Mouse (Mus musculus): ENCODE data around the gene Mt1. TPM values are rescaled to one million over a fixed set of nuclear protein-coding genes. Genes with fewer than 3 reads are reported as not detected.

The Mt1 gene
- polyA plus RNA-seq, 2 experiments, result 3,236 to 5,334 TPM

- no peak overlapping the region for H3K4me2 ChIP-seq (ENCODE audit: low read depth)
- 42% methylated on average over 10 of the region's 10 CpGs for WGBS (ENCODE audit: insufficient replicate concordance)
- no peaks in the 10 kb centered on the region for H3K27me3 ChIP-seq (ENCODE audit: control insufficient read depth, insufficient read depth, low read length)
- ATAC-seq (ENCODE audit: insufficient read depth) (peak; percentile 43), DNase-seq (ENCODE audit: low read depth in 3 of 3, low spot score in 3 of 3) (peak in 1 of 3 experiments; percentile 70)
- H3K9me3 ChIP-seq (ENCODE audit: control insufficient read depth, low read length), result no peaks in the 10 kb centered on the region
- H3K27ac ChIP-seq, result no peak overlapping the region
- H3K36me3 ChIP-seq (replicated peaks; ENCODE audit: control insufficient read depth, insufficient read depth, low read depth), result no peaks in the 10 kb centered on the region
- H3K9ac ChIP-seq (replicated peaks), result no peak overlapping the region; the same call in 1 of the 2 replicates
- no peak overlapping the region for H3K4me3 ChIP-seq (ENCODE audit: insufficient read depth in 1 of 2, low read depth in 2 of 2, low read length in 2 of 2)
- TF ChIP-seq EP300 (IDR thresholded peaks at IDR 0.05; ENCODE audit: low read depth), result no peak; the same call in 1 of the 2 replicates
- peak; percentile 85 for TF ChIP-seq CTCF (IDR thresholded peaks at IDR 0.05; ENCODE audit: low read depth)
- no peaks in the 10 kb centered on the region for H3K4me1 ChIP-seq (replicated peaks; ENCODE audit: control insufficient read depth in 2 of 2, insufficient read depth in 2 of 2, low read length in 1 of 2)
Measured at GRCm38 (mm10) chr8:94199202-94199869, 20.5 kb downstream of the Mt1 start.

- 51% methylated on average over 3 of the region's 3 CpGs for WGBS (ENCODE audit: insufficient replicate concordance)
- H3K4me3 ChIP-seq (ENCODE audit: insufficient read depth in 1 of 2, low read depth in 2 of 2, low read length in 2 of 2), result no peak overlapping the region
- TF ChIP-seq EP300 (IDR thresholded peaks at IDR 0.05; ENCODE audit: low read depth) (no peak), CTCF (IDR thresholded peaks at IDR 0.05; ENCODE audit: low read depth) (no peak)
- no peak overlapping the region for H3K27ac ChIP-seq
- H3K4me1 ChIP-seq (replicated peaks; ENCODE audit: control insufficient read depth in 2 of 2, insufficient read depth in 2 of 2, low read length in 1 of 2), result no peaks in the 10 kb centered on the region
- no peak overlapping the region for H3K4me2 ChIP-seq (ENCODE audit: low read depth)
- H3K36me3 ChIP-seq (replicated peaks; ENCODE audit: control insufficient read depth, insufficient read depth, low read depth), result no peaks in the 10 kb centered on the region
- ATAC-seq (ENCODE audit: insufficient read depth) (no peak), DNase-seq (ENCODE audit: low read depth in 3 of 3, low spot score in 3 of 3) (no peak)
- no peak overlapping the region for H3K9ac ChIP-seq (replicated peaks)
- H3K9me3 ChIP-seq (ENCODE audit: control insufficient read depth, low read length), result no peaks in the 10 kb centered on the region
- H3K27me3 ChIP-seq (ENCODE audit: control insufficient read depth, insufficient read depth, low read length), result no peaks in the 10 kb centered on the region
Measured at GRCm38 (mm10) chr8:94204043-94204442, 25.2 kb downstream of the Mt1 start.

- Histone ChIP-seq H3K4me1 (replicated peaks; ENCODE audit: control insufficient read depth in 2 of 2, insufficient read depth in 2 of 2, low read length in 1 of 2) (no peaks in the 10 kb centered on the region), H3K9ac (replicated peaks) (no peak overlapping the region), H3K27me3 (ENCODE audit: control insufficient read depth, insufficient read depth, low read length) (no peaks in the 10 kb centered on the region), H3K27ac (no peak overlapping the region), H3K9me3 (ENCODE audit: control insufficient read depth, low read length) (no peaks in the 10 kb centered on the region), H3K36me3 (replicated peaks; ENCODE audit: control insufficient read depth, insufficient read depth, low read depth) (no peaks in the 10 kb centered on the region), H3K4me2 (ENCODE audit: low read depth) (no peak overlapping the region), H3K4me3 (ENCODE audit: insufficient read depth in 1 of 2, low read depth in 2 of 2, low read length in 2 of 2) (no peak overlapping the region)
- peak; percentile 71; the same call in 1 of the 2 replicates for ATAC-seq (ENCODE audit: insufficient read depth)
- WGBS (ENCODE audit: insufficient replicate concordance), result 12% methylated on average over 5 of the region's 5 CpGs
- no peak for DNase-seq (ENCODE audit: low read depth in 3 of 3, low spot score in 3 of 3)
- TF ChIP-seq CTCF (IDR thresholded peaks at IDR 0.05; ENCODE audit: low read depth), result peak; percentile 98
- TF ChIP-seq EP300 (IDR thresholded peaks at IDR 0.05; ENCODE audit: low read depth), result no peak
Measured at GRCm38 (mm10) chr8:94205736-94206135, 26.9 kb downstream of the Mt1 start.

GRCm38 (mm10) chr8:94206256-94206655 lies 27.4 kb downstream of the Mt1 start:
- WGBS (ENCODE audit: insufficient replicate concordance), result 77% methylated on average over 8 of the region's 8 CpGs
- no peak for ATAC-seq (ENCODE audit: insufficient read depth)
- H3K36me3 ChIP-seq (replicated peaks; ENCODE audit: control insufficient read depth, insufficient read depth, low read depth), result no peaks in the 10 kb centered on the region

GRCm38 (mm10) chr8:94207491-94207890 lies 28.6 kb downstream of the Mt1 start:
- DNase-seq (ENCODE audit: low read depth in 3 of 3, low spot score in 3 of 3) (no peak), ATAC-seq (ENCODE audit: insufficient read depth) (no peak)
- Histone ChIP-seq H3K36me3 (replicated peaks; ENCODE audit: control insufficient read depth, insufficient read depth, low read depth) (no peaks in the 10 kb centered on the region), H3K9ac (replicated peaks) (no peak overlapping the region), H3K4me3 (ENCODE audit: insufficient read depth in 1 of 2, low read depth in 2 of 2, low read length in 2 of 2) (no peak overlapping the region), H3K27ac (no peak overlapping the region), H3K4me1 (replicated peaks; ENCODE audit: control insufficient read depth in 2 of 2, insufficient read depth in 2 of 2, low read length in 1 of 2) (no peaks in the 10 kb centered on the region), H3K4me2 (ENCODE audit: low read depth) (no peak overlapping the region), H3K9me3 (ENCODE audit: control insufficient read depth, low read length) (no peaks in the 10 kb centered on the region), H3K27me3 (ENCODE audit: control insufficient read depth, insufficient read depth, low read length) (no peaks in the 10 kb centered on the region)
- TF ChIP-seq CTCF (IDR thresholded peaks at IDR 0.05; ENCODE audit: low read depth) (no peak), EP300 (IDR thresholded peaks at IDR 0.05; ENCODE audit: low read depth) (no peak)
- 39% methylated on average over 2 of the region's 2 CpGs for WGBS (ENCODE audit: insufficient replicate concordance)

More at GRCm38 (mm10) chr8:94206256-94206655, 27.4 kb downstream of the Mt1 start:
- no peak overlapping the region for H3K4me3 ChIP-seq (ENCODE audit: insufficient read depth in 1 of 2, low read depth in 2 of 2, low read length in 2 of 2)
- H3K9me3 ChIP-seq (ENCODE audit: control insufficient read depth, low read length), result no peaks in the 10 kb centered on the region
- TF ChIP-seq CTCF (IDR thresholded peaks at IDR 0.05; ENCODE audit: low read depth), result no peak
- H3K4me1 ChIP-seq (replicated peaks; ENCODE audit: control insufficient read depth in 2 of 2, insufficient read depth in 2 of 2, low read length in 1 of 2), result no peaks in the 10 kb centered on the region
- H3K4me2 ChIP-seq (ENCODE audit: low read depth), result no peak overlapping the region
- H3K27me3 ChIP-seq (ENCODE audit: control insufficient read depth, insufficient read depth, low read length), result no peaks in the 10 kb centered on the region
- no peak overlapping the region for H3K27ac ChIP-seq
- no peak for DNase-seq (ENCODE audit: low read depth in 3 of 3, low spot score in 3 of 3)
- H3K9ac ChIP-seq (replicated peaks), result no peak overlapping the region

Data from liver, embryonic 14.5 days (tissue).